In genomic region chr1:7010184-7010583, GRCm38 (mm10) we compare ENCODE assay signal across 8 mouse cellular contexts.
DNase-seq lines count a peak whose midpoint lies in the region; ATAC-seq and TF ChIP-seq lines count a peak whose summit lies in the region.

No protein-coding gene starts in this region.

- DNase-seq in heart, adult 2 months: peak; percentile 8 to 27
- peak; percentile 39 for DNase-seq in CD4-positive, CD25-positive, alpha-beta regulatory T cell, adult 2 months (ENCODE audit: low read depth, low spot score)
- peak; percentile 50 for DNase-seq in brain, embryonic 14.5 days (ENCODE audit: low read depth)
- peak; percentile 38 for DNase-seq in heart, postnatal 4 days
- peak; percentile 37 for DNase-seq in left cerebral cortex, adult 11 months (ENCODE audit: low spot score)
- peak; percentile 10 to 22 for DNase-seq in right cerebral cortex, postnatal 36 days (ENCODE audit: low spot score in 2 of 2)

- TF ChIP-seq EP300 in heart, adult 2 months (IDR thresholded peaks at IDR 0.05; ENCODE audit: insufficient read depth, low read depth, low read length): no peak

- no peaks in the 10 kb centered on the region for H3K79me2 ChIP-seq in heart, adult 2 months (replicated peaks; ENCODE audit: control insufficient read depth, insufficient read depth, low read length)

- H3K36me3 ChIP-seq in heart, adult 2 months (ENCODE audit: control insufficient read depth, insufficient read depth, low read length): no peaks in the 10 kb centered on the region
- H3K36me3 ChIP-seq in heart, embryonic 11.5 days (ENCODE audit: control insufficient read depth, insufficient read depth, low read length): no peaks in the 10 kb centered on the region
- H3K36me3 ChIP-seq in hindbrain, embryonic 12.5 days: no peaks in the 10 kb centered on the region

- TF ChIP-seq POLR2A in heart, adult 2 months (IDR thresholded peaks at IDR 0.05; ENCODE audit: insufficient read depth, low read depth, low read length): no peak
- TF ChIP-seq POLR2A in brain, embryonic 14.5 days (IDR thresholded peaks at IDR 0.05; ENCODE audit: borderline replicate concordance, extremely low read depth, insufficient read depth, insufficient read length, poor library complexity, severe bottlenecking): no peak

- no peaks in the 10 kb centered on the region for H3K27me3 ChIP-seq in heart, adult 2 months (ENCODE audit: control insufficient read depth, insufficient read depth, low read length)
- no peaks in the 10 kb centered on the region for H3K27me3 ChIP-seq in heart, embryonic 11.5 days (ENCODE audit: control insufficient read depth, insufficient read depth, low read length)
- H3K27me3 ChIP-seq in hindbrain, embryonic 12.5 days: no peaks in the 10 kb centered on the region

- 5% methylated on average over 1 of the region's 1 CpGs for WGBS in heart, adult 2 months
- WGBS in heart, embryonic 11.5 days (ENCODE audit: insufficient replicate concordance): 16% methylated on average over 1 of the region's 1 CpGs
- WGBS in hindbrain, embryonic 12.5 days: 32% methylated on average over 1 of the region's 1 CpGs

- no peaks in the 10 kb centered on the region for H3K4me1 ChIP-seq in heart, adult 2 months (ENCODE audit: control insufficient read depth, insufficient read depth, low read length)
- no peaks in the 10 kb centered on the region for H3K4me1 ChIP-seq in heart, embryonic 11.5 days (ENCODE audit: control insufficient read depth, insufficient read depth, low read length)
- H3K4me1 ChIP-seq in hindbrain, embryonic 12.5 days: no peaks in the 10 kb centered on the region

- no peak overlapping the region for H3K4me3 ChIP-seq in heart, adult 2 months
- no peak overlapping the region for H3K4me3 ChIP-seq in heart, embryonic 11.5 days (ENCODE audit: low read depth, low read length)
- H3K4me3 ChIP-seq in hindbrain, embryonic 12.5 days: no peak overlapping the region

- TF ChIP-seq CTCF in heart, adult 2 months (IDR thresholded peaks at IDR 0.05): peak; percentile 72
- TF ChIP-seq CTCF in brain, embryonic 14.5 days (IDR thresholded peaks at IDR 0.05; ENCODE audit: borderline replicate concordance, extremely low read depth, insufficient read depth, insufficient read length): peak; percentile 37; the same call in 1 of the 2 replicates

- no peak overlapping the region for H3K9ac ChIP-seq in heart, adult 2 months (ENCODE audit: low read depth, low read length)
- no peak overlapping the region for H3K9ac ChIP-seq in heart, embryonic 11.5 days (ENCODE audit: low read depth, low read length)
- no peak overlapping the region for H3K9ac ChIP-seq in hindbrain, embryonic 12.5 days

- H3K9me3 ChIP-seq in heart, embryonic 11.5 days (replicated peaks; ENCODE audit: control insufficient read depth, low read length): no peaks in the 10 kb centered on the region
- H3K9me3 ChIP-seq in hindbrain, embryonic 12.5 days (replicated peaks): no peaks in the 10 kb centered on the region

- no peak overlapping the region for H3K4me2 ChIP-seq in heart, embryonic 11.5 days
- no peak overlapping the region for H3K4me2 ChIP-seq in hindbrain, embryonic 12.5 days (replicated peaks)

- no peak for ATAC-seq in heart, embryonic 11.5 days (replicated peaks; ENCODE audit: insufficient number of reproducible peaks, low FRiP score, low TSS enrichment)
- no peak for ATAC-seq in hindbrain, embryonic 12.5 days (ENCODE audit: low FRiP score)

- intact Hi-C loops in heart, adult 2 months (cut with DNase I): loop anchor here (1.0 to 5.0 kb wide), 2 partner anchors 131 to 192 kb away; no protein-coding TSS in a partner anchor

- H3K27ac ChIP-seq in heart, adult 2 months: no peak overlapping the region
- no peak overlapping the region for H3K27ac ChIP-seq in heart, embryonic 11.5 days (ENCODE audit: low read depth, low read length)
- no peak overlapping the region for H3K27ac ChIP-seq in hindbrain, embryonic 12.5 days
